Mouse (Mus musculus) embryonic fibroblast, embryonic 13.5 days (primary cell): ENCODE measurements around the gene Rprml. TPM values are rescaled to one million over a fixed set of nuclear protein-coding genes. Genes with fewer than 3 reads are reported as not detected.

Experiments used
- H3K27ac ChIP-seq: 2 replicates; pipeline ENCODE4 v1.5.1; 2012; ENCODE audit warnings: low read length, control low read depth, inconsistent platforms; ENCODE audit not compliant: insufficient read depth
- H3K4me1 ChIP-seq: 2 replicates; pipeline ENCODE4 v1.6.1; 2011; ENCODE audit warnings: low read length; ENCODE audit not compliant: control insufficient read depth, insufficient read depth
- H3K4me3 ChIP-seq: 2 replicates; pipeline ENCODE4 v1.5.1; 2011; ENCODE audit warnings: mild to moderate bottlenecking, control low read depth, low read length; ENCODE audit not compliant: insufficient read depth
- CTCF ChIP-seq: IDR thresholded peaks from 2 replicates; pipeline ENCODE4 v1.5.1; 2011; ENCODE audit warnings: mild to moderate bottlenecking, control low read depth, low read length, moderate library complexity, borderline replicate concordance; ENCODE audit not compliant: insufficient read depth
- POLR2A ChIP-seq: IDR thresholded peaks from 2 replicates; pipeline ENCODE4 v1.6.1; 2011; ENCODE audit warnings: low read depth, mild to moderate bottlenecking, control low read depth, low read length, moderate library complexity
- polyA plus RNA-seq: library from polyadenylated mRNA; stranded (reverse); fragments of >200 nt; gene quantifications from 2 replicates; pipeline ENCODE4 v1.2.4, GENCODE M21; 2011; ENCODE audit warnings: low read depth; ENCODE audit not compliant: missing spikeins, insufficient read length

The Rprml gene
- polyA plus RNA-seq: not detected in 2 replicates

DNA sequence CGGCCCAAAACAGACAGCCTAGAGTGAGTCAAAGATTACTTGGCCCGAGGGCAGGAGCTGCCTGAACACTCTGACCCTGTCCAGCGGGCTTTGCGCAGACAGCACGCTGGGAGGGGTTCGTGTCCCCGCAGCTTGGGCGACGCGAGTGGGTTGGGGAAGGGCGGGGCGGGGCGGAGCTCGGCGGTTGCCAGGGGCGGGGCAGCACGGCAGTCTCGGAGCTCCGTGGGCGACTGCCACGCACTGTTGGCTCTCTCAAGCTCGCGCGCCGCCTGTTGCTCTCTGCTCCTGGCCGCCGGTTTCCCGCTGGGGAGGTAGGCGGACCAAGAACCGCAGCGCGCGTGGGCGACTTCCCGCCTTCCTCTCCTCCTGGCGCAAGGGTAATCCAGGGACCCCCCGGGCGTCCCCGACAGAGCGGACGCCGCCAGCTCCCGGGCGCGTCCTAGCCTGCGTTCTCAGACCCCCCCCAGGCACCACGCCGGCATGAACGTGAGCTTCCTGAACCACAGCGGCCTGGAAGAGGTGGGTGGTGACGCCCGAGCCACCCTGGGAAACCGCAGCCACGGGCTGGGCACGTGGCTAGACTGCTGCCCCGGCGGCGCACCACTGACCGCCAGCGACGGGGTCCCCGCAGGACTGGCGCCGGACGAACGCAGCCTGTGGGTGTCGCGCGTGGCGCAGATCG, at the start of gene Rprml:
Rprml (plus strand) TSS at position 270 of the 682 bp plus-strand sequence.
- Histone ChIP-seq H3K27ac (no peak within 1 kb of the TSS), H3K4me3 (no peak within 1 kb of the TSS)

DNA sequence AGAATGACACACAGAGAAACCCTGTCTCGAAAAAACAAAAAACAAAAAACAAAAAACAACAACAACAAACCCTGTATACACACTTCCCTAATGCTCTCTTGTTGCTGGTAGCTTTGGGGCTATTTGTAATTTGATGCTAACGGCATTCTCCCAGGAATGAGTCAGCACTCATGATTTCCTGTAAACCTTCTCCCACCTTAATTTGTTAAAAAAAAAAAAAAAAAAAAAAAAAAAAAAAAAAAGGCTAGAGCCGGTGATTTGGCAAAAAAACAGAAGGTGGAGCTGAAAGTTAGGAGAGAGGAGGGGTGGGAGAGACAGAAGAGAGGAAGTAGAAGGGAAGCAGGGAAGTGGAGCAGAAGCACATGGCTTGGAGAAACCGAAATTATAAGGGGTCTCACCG, 42.8 kb upstream of the Rprml start:
- no peak overlapping the region for H3K27ac ChIP-seq
- H3K4me3 ChIP-seq: no peak overlapping the region
- H3K4me1 ChIP-seq: no peaks in the 10 kb centered on the region
- no peak for TF ChIP-seq POLR2A
- TF ChIP-seq CTCF: no peak

More for the DNA sequence above, at the start of gene Rprml:
- no peaks in the 10 kb centered on the region for H3K4me1 ChIP-seq
- TF ChIP-seq POLR2A: no peak
- TF ChIP-seq CTCF: no peak

DNA sequence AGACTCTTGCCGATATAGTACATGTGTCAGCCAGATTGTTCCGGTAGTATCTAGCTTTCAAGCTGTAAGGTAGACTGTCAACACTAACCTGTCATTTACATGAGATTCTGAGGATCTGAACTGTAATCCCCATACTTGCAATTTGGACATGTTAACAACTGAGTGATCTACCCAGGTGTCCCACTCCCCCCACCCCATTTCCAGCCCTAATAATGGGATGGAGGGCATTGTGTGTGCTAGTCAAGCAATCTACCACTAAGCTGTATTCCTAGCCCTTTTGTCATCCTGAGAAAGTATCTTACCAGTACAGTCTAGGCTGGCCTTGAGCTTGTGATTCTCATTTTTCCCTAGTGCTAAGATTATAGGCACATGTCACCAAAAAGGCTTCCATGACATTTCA, 38.6 kb upstream of the Rprml start:
- Histone ChIP-seq H3K27ac (no peak overlapping the region), H3K4me1 (no peaks in the 10 kb centered on the region), H3K4me3 (no peak overlapping the region)
- no peak for TF ChIP-seq POLR2A
- TF ChIP-seq CTCF: no peak

DNA sequence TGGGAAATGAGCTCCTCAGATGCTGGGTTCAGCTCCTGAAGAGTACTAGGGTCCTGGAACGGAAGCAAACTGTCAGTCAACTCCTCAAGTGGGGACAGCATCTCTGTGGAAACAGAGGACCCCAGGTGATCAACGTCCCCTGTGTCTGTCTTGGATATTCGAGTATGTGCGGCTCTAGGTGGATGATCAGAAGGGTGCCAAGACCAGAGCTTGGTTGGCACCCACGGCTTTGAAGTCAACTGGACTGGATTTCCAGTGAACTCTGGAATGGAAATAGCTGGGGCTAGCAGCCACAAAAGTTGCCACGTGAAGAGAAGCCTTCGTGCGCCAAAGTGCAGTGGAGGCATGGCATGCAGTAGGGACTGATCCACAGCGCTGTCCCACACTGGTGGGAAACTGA, 28.3 kb upstream of the Rprml start, which contains the start of gene Gm884:
Gm884 (minus strand) TSS at position 101 of the 400 bp plus-strand sequence.
- Histone ChIP-seq H3K4me3 (no peak within 1 kb of the TSS), H3K27ac (no peak within 1 kb of the TSS), H3K4me1 (no peaks in the 10 kb centered on the region)
- TF ChIP-seq CTCF (no peak), POLR2A (no peak)

- TF ChIP-seq POLR2A: no peak
These were observed 21.9 kb upstream of the Rprml start for GRCm38 (mm10) chr11:103627453-103627852.

DNA sequence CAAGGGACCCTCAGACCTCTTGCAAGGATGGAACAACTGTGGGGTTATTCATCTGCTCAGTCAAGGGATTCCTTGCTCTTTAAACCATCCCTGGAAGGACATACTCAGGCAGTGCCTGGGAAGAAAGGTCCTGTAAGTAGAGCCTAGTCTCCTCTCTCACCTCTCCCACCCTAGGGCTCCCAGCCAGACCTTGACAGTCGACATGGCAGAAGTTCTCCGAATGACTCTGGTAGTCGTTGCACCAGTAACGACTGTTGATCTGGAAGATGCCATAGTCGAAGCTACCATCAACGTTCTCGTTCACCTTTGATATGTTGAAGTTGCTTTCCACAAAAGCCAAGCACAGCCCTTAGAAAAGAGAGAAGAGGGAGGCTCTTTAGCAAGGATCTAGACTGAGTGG, 14.6 kb upstream of the Rprml start:
- Histone ChIP-seq H3K4me3 (no peak overlapping the region), H3K4me1 (no peaks in the 10 kb centered on the region), H3K27ac (no peak overlapping the region)
- TF ChIP-seq POLR2A (no peak), CTCF (no peak)

More at GRCm38 (mm10) chr11:103627453-103627852, 21.9 kb upstream of the Rprml start:
- Histone ChIP-seq H3K4me1 (no peaks in the 10 kb centered on the region), H3K4me3 (no peak overlapping the region), H3K27ac (no peak overlapping the region)

DNA sequence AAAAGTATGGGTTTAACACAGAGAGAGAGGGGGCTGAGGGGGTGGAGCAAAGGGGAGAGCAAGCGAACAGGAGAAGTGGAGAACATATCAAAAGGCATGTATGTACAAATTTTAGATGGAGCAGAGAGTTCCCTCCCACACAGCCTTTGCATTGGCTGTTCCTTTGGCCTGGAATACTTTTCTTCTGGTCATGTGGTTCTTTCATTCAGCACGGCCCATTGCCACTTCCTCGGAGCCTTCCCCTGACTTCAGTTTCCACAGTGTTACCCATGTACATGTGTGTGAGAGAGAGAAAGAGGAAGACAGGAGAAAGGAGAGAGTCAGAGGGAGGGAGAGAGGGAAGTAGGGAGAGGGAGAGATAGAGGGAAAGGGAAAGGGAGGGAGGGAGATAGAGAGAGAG, 13.9 kb upstream of the Rprml start:
- Histone ChIP-seq H3K4me3 (no peak overlapping the region), H3K27ac (no peak overlapping the region), H3K4me1 (no peaks in the 10 kb centered on the region)
- no peak for TF ChIP-seq POLR2A

- no peaks in the 10 kb centered on the region for H3K4me1 ChIP-seq
- no peak overlapping the region for H3K4me3 ChIP-seq
- no peak overlapping the region for H3K27ac ChIP-seq
- TF ChIP-seq POLR2A (no peak), CTCF (no peak)
These were observed 13.1 kb upstream of the Rprml start for GRCm38 (mm10) chr11:103636261-103636660.

- Histone ChIP-seq H3K4me1 (no peaks in the 10 kb centered on the region), H3K27ac (no peak within 1 kb of the TSS), H3K4me3 (no peak within 1 kb of the TSS)
- TF ChIP-seq CTCF (no peak), POLR2A (no peak)
These were observed 10.6 kb upstream of the Rprml start, which contains the start of gene Lyzl6 for GRCm38 (mm10) chr11:103638790-103639189. TSS of gene Lyzl6 (minus strand) at chr11:103638890.

DNA sequence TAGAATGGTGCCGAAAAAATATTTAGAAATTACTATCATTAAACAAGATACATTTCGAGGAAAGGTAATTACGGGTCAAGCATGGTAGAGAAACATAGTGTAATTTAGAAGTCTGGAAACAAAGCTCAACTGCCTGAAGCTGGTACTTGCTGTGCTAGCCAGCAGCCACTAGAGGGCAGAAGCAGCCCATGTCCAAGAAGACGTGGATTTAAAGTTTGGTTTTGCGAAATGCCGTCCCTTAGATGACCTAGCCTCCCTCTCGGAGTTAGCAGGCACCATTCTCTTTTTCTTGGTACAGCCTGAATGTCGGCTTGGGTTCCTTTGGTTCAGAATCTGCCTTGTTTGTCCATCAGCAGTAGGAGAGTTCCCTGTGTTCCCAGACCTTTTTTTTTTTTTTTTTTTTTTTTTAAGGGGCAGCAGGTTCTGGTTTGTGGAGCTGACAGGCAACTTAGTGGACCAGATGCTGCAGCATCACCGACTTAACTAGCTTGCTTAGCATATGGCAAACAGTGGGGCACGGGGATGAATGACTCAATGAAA, 9.9 kb upstream of the Rprml start:
- TF ChIP-seq CTCF (peak; percentile 93), POLR2A (no peak)
- H3K4me1 ChIP-seq: no peaks in the 10 kb centered on the region
- no peak overlapping the region for H3K4me3 ChIP-seq
- H3K27ac ChIP-seq: no peak overlapping the region
